Mouse (Mus musculus): ENCODE measurements around the gene Ehbp1l1. TPM values are rescaled to one million over a fixed set of nuclear protein-coding genes. Genes with fewer than 3 reads are reported as not detected.
A peak's percentile ranks its signal among the peaks of the same experiment; 100 is the strongest.

The Ehbp1l1 gene
- polyA plus RNA-seq, 1 experiment from 2014 or later: 5.4 TPM

GRCm38 (mm10) chr19:5695849-5696462 lies 30.2 kb downstream of the Ehbp1l1 start:
- H3K36me3 ChIP-seq (ENCODE audit: control insufficient read depth, insufficient read depth, low read length): peaks cover 20% of the 10 kb centered on the region; the same call in 1 of the 2 replicates
- H3K9me3 ChIP-seq (ENCODE audit: control insufficient read depth, low read length): no peaks in the 10 kb centered on the region
- peak; percentile 93 for DNase-seq (ENCODE audit: low spot score, missing footprints)
- peak; percentile 86 for ATAC-seq (ENCODE audit: low FRiP score)
- peak overlapping the region; percentile 65 for H3K4me2 ChIP-seq
- no peak overlapping the region for H3K27ac ChIP-seq (ENCODE audit: low read depth, low read length)
- H3K27me3 ChIP-seq (ENCODE audit: control insufficient read depth, insufficient read depth, low read length): peaks cover 2% of the 10 kb centered on the region; the same call in 1 of the 2 replicates
- WGBS: 5% methylated on average over 41 of the region's 41 CpGs
- peaks cover 22% of the 10 kb centered on the region for H3K4me1 ChIP-seq (ENCODE audit: control insufficient read depth, insufficient read depth, low read length)
- peak overlapping the region; percentile 54 for H3K9ac ChIP-seq (ENCODE audit: low read length)
- H3K4me3 ChIP-seq (ENCODE audit: low read depth, low read length): peak overlapping the region; percentile 33

DNA sequence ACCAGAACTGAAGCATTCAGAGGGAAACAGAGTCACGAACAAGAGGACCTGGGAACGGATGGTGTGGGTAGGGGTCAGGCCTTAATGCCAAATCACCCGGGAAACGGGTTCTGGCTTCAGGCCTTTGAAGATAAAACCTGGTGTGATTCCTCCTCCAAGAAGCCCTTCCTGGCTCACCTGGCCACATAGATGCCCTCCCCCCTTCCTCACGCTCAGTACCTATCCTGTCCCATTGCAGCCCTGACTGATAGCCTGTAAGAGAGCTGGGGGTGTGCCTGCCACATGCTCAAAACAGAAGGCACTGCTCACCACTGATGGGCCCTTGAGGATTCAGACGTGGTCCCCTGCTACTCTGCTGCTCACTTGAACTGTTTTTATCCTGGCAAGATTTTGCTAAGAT lies 32.3 kb downstream of the Ehbp1l1 start:
- no peaks in the 10 kb centered on the region for H3K9me3 ChIP-seq (ENCODE audit: control insufficient read depth, low read length)
- 86% methylated on average over 6 of the region's 6 CpGs for WGBS
- no peak for ATAC-seq (ENCODE audit: low FRiP score)
- H3K4me3 ChIP-seq (ENCODE audit: low read depth, low read length): no peak overlapping the region
- H3K27me3 ChIP-seq (ENCODE audit: control insufficient read depth, insufficient read depth, low read length): peaks cover 2% of the 10 kb centered on the region; the same call in 1 of the 2 replicates
- H3K4me1 ChIP-seq (ENCODE audit: control insufficient read depth, insufficient read depth, low read length): peaks cover 34% of the 10 kb centered on the region
- H3K9ac ChIP-seq (ENCODE audit: low read length): no peak overlapping the region
- H3K4me2 ChIP-seq: no peak overlapping the region
- H3K36me3 ChIP-seq (ENCODE audit: control insufficient read depth, insufficient read depth, low read length): peaks cover 11% of the 10 kb centered on the region; the same call in 1 of the 2 replicates
- H3K27ac ChIP-seq (ENCODE audit: low read depth, low read length): no peak overlapping the region
- DNase-seq (ENCODE audit: low spot score, missing footprints): no peak

GRCm38 (mm10) chr19:5692913-5693396 lies 33.2 kb downstream of the Ehbp1l1 start:
- H3K4me3 ChIP-seq (ENCODE audit: low read depth, low read length): no peak overlapping the region
- no peak for ATAC-seq (ENCODE audit: low FRiP score)
- H3K9ac ChIP-seq (ENCODE audit: low read length): no peak overlapping the region
- 86% methylated on average over 10 of the region's 10 CpGs for WGBS
- no peaks in the 10 kb centered on the region for H3K9me3 ChIP-seq (ENCODE audit: control insufficient read depth, low read length)
- H3K36me3 ChIP-seq (ENCODE audit: control insufficient read depth, insufficient read depth, low read length): peaks cover 11% of the 10 kb centered on the region; the same call in 1 of the 2 replicates
- peaks cover 2% of the 10 kb centered on the region; the same call in 1 of the 2 replicates for H3K27me3 ChIP-seq (ENCODE audit: control insufficient read depth, insufficient read depth, low read length)
- no peak for DNase-seq (ENCODE audit: low spot score, missing footprints)
- H3K4me2 ChIP-seq: no peak overlapping the region; the same call in 1 of the 2 replicates
- no peak overlapping the region for H3K27ac ChIP-seq (ENCODE audit: low read depth, low read length)
- peaks cover 36% of the 10 kb centered on the region for H3K4me1 ChIP-seq (ENCODE audit: control insufficient read depth, insufficient read depth, low read length)

GRCm38 (mm10) chr19:5692086-5692912 lies 33.8 kb downstream of the Ehbp1l1 start:
- Histone ChIP-seq H3K4me3 (ENCODE audit: low read depth, low read length) (no peak overlapping the region), H3K36me3 (ENCODE audit: control insufficient read depth, insufficient read depth, low read length) (peaks cover 4% of the 10 kb centered on the region; the same call in 1 of the 2 replicates), H3K9ac (ENCODE audit: low read length) (peak overlapping the region; percentile 14; the same call in 1 of the 2 replicates), H3K9me3 (ENCODE audit: control insufficient read depth, low read length) (no peaks in the 10 kb centered on the region), H3K4me1 (ENCODE audit: control insufficient read depth, insufficient read depth, low read length) (peaks cover 43% of the 10 kb centered on the region), H3K27ac (ENCODE audit: low read depth, low read length) (0 out of 2 replicates have a peak overlapping the region, but pooled peaks have one; percentile 8), H3K27me3 (ENCODE audit: control insufficient read depth, insufficient read depth, low read length) (peaks cover 2% of the 10 kb centered on the region; the same call in 1 of the 2 replicates), H3K4me2 (no peak overlapping the region)
- ATAC-seq (ENCODE audit: low FRiP score) (no peak), DNase-seq (ENCODE audit: low spot score, missing footprints) (no peak)
- 75% methylated on average over 10 of the region's 10 CpGs for WGBS

- 0 out of 2 replicates have a peak overlapping the region, but pooled peaks have one; percentile 8 for H3K4me2 ChIP-seq
- H3K27me3 ChIP-seq (ENCODE audit: control insufficient read depth, insufficient read depth, low read length): peaks cover 2% of the 10 kb centered on the region; the same call in 1 of the 2 replicates
- H3K4me1 ChIP-seq (ENCODE audit: control insufficient read depth, insufficient read depth, low read length): peaks cover 43% of the 10 kb centered on the region
- no peaks in the 10 kb centered on the region for H3K9me3 ChIP-seq (ENCODE audit: control insufficient read depth, low read length)
- H3K9ac ChIP-seq (ENCODE audit: low read length): peak overlapping the region; percentile 34; the same call in 1 of the 2 replicates
- 90% methylated on average over 5 of the region's 5 CpGs for WGBS
- H3K27ac ChIP-seq (ENCODE audit: low read depth, low read length): no peak overlapping the region
- peaks cover 2% of the 10 kb centered on the region; the same call in 1 of the 2 replicates for H3K36me3 ChIP-seq (ENCODE audit: control insufficient read depth, insufficient read depth, low read length)
- DNase-seq (ENCODE audit: low spot score, missing footprints) (no peak), ATAC-seq (ENCODE audit: low FRiP score) (no peak)
- no peak overlapping the region for H3K4me3 ChIP-seq (ENCODE audit: low read depth, low read length)
Measured at GRCm38 (mm10) chr19:5691601-5692000, 34.5 kb downstream of the Ehbp1l1 start.

GRCm38 (mm10) chr19:5690343-5690735 lies 35.8 kb downstream of the Ehbp1l1 start:
- 79% methylated on average over 15 of the region's 15 CpGs for WGBS
- Histone ChIP-seq H3K4me1 (ENCODE audit: control insufficient read depth, insufficient read depth, low read length) (peaks cover 35% of the 10 kb centered on the region), H3K9me3 (ENCODE audit: control insufficient read depth, low read length) (no peaks in the 10 kb centered on the region), H3K4me2 (peak overlapping the region; percentile 99), H3K4me3 (ENCODE audit: low read depth, low read length) (peak overlapping the region; percentile 90), H3K27me3 (ENCODE audit: control insufficient read depth, insufficient read depth, low read length) (peaks cover 2% of the 10 kb centered on the region; the same call in 1 of the 2 replicates), H3K36me3 (ENCODE audit: control insufficient read depth, insufficient read depth, low read length) (peaks cover 9% of the 10 kb centered on the region), H3K27ac (ENCODE audit: low read depth, low read length) (no peak overlapping the region), H3K9ac (ENCODE audit: low read length) (peak overlapping the region; percentile 73)
- ATAC-seq (ENCODE audit: low FRiP score): no peak
- no peak for DNase-seq (ENCODE audit: low spot score, missing footprints)

GRCm38 (mm10) chr19:5689565-5690342 lies 36.4 kb downstream of the Ehbp1l1 start:
- Histone ChIP-seq H3K4me2 (peak overlapping the region; percentile 99), H3K4me3 (ENCODE audit: low read depth, low read length) (peak overlapping the region; percentile 90), H3K27me3 (ENCODE audit: control insufficient read depth, insufficient read depth, low read length) (no peaks in the 10 kb centered on the region), H3K9me3 (ENCODE audit: control insufficient read depth, low read length) (no peaks in the 10 kb centered on the region), H3K4me1 (ENCODE audit: control insufficient read depth, insufficient read depth, low read length) (peaks cover 33% of the 10 kb centered on the region), H3K27ac (ENCODE audit: low read depth, low read length) (peak overlapping the region; percentile 62), H3K36me3 (ENCODE audit: control insufficient read depth, insufficient read depth, low read length) (peaks cover 13% of the 10 kb centered on the region), H3K9ac (ENCODE audit: low read length) (peak overlapping the region; percentile 73)
- DNase-seq (ENCODE audit: low spot score, missing footprints) (peak; percentile 92), ATAC-seq (ENCODE audit: low FRiP score) (peak; percentile 15; the same call in 1 of the 2 replicates)
- 14% methylated on average over 42 of the region's 42 CpGs for WGBS

DNA sequence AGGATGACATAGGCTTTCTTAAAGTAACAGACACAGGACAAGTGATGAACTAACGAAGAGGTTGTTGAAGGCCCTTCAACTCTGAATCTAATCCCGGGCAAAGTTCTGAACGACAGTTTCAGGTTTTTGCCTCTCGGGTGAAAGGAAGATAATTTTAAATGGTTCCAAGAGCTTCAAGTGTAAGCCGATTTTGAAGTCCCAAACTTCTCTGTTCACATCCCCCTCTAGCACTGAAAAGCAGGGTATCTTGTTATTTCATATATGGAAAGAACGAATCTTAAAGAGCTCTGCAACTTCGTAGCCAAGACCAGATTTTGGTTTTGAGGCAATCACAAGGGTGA lies 37.1 kb downstream of the Ehbp1l1 start:
- Histone ChIP-seq H3K27me3 (ENCODE audit: control insufficient read depth, insufficient read depth, low read length) (no peaks in the 10 kb centered on the region), H3K4me1 (ENCODE audit: control insufficient read depth, insufficient read depth, low read length) (peaks cover 33% of the 10 kb centered on the region), H3K27ac (ENCODE audit: low read depth, low read length) (peak overlapping the region; percentile 62), H3K9me3 (ENCODE audit: control insufficient read depth, low read length) (no peaks in the 10 kb centered on the region), H3K4me3 (ENCODE audit: low read depth, low read length) (peak overlapping the region; percentile 90), H3K9ac (ENCODE audit: low read length) (peak overlapping the region; percentile 73), H3K36me3 (ENCODE audit: control insufficient read depth, insufficient read depth, low read length) (peaks cover 14% of the 10 kb centered on the region), H3K4me2 (peak overlapping the region; percentile 99)
- ATAC-seq (ENCODE audit: low FRiP score) (no peak), DNase-seq (ENCODE audit: low spot score, missing footprints) (no peak)
- under 1% methylated on average over 7 of the region's 7 CpGs for WGBS
